Mouse (Mus musculus): ENCODE data around the gene Elof1. TPM values are rescaled to one million over a fixed set of nuclear protein-coding genes. Genes with fewer than 3 reads are reported as not detected.

Elof1 gene
- polyA plus RNA-seq, 1 experiment, result 95.3 TPM

DNA sequence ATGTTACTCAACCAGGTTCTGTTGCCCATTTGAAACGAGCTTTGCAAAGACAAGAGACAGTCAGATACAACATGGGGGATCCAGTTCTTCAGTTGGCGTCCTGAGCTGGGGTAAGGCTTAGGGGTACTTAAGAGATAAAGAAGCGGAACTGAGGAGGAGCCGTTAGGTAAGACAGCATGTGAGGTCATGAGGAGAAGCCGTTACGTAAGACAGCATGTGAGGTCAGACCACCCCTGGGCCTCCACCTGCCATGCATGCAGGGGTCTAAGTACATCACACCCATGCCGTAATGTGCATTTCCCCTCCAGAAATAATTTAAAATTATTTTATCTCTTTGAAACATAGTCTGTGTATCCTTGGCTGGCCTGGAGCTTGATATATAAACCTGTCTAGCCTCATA lies 45.9 kb upstream of the Elof1 start:
- H3ac ChIP-seq (ENCODE audit: control insufficient read depth, insufficient read length), result no peak overlapping the region
- no peaks in the 10 kb centered on the region for H3K36me3 ChIP-seq (ENCODE audit: control insufficient read depth, insufficient read depth)
- no peak overlapping the region for H3K4me3 ChIP-seq
- H3K79me2 ChIP-seq (ENCODE audit: control insufficient read depth, insufficient read depth), result no peaks in the 10 kb centered on the region
- TF ChIP-seq SRF (IDR thresholded peaks at IDR 0.05; ENCODE audit: control insufficient read depth, insufficient read length, low read depth) (no peak), E2F4 (IDR thresholded peaks at IDR 0.05; ENCODE audit: insufficient read depth) (no peak), MYOG (IDR thresholded peaks at IDR 0.05; ENCODE audit: control insufficient read depth in 1 of 3, insufficient read depth in 1 of 3, insufficient read length in 2 of 3, low read depth in 2 of 3) (no peak), TCF12 (IDR thresholded peaks at IDR 0.05; ENCODE audit: insufficient read depth, poor library complexity, severe bottlenecking) (no peak), MYOD1 (IDR thresholded peaks at IDR 0.05; ENCODE audit: control insufficient read depth in 1 of 3, insufficient read length in 2 of 3, low read depth in 2 of 3) (no peak), REST (IDR thresholded peaks at IDR 0.05; ENCODE audit: insufficient read depth, insufficient read length) (no peak), USF1 (IDR thresholded peaks at IDR 0.05; ENCODE audit: low read depth) (no peak), POLR2A (IDR thresholded peaks at IDR 0.05; ENCODE audit: insufficient read length, low read depth) (no peak), TCF3 (IDR thresholded peaks at IDR 0.05; ENCODE audit: insufficient read length, low read depth) (no peak), CEBPB (IDR thresholded peaks at IDR 0.05; ENCODE audit: insufficient read depth, poor library complexity, severe bottlenecking) (no peak)
- H3K4me2 ChIP-seq (ENCODE audit: low read depth), result no peak overlapping the region
- H3K27me3 ChIP-seq (ENCODE audit: control insufficient read depth, insufficient read depth, insufficient read length), result no peaks in the 10 kb centered on the region

DNA sequence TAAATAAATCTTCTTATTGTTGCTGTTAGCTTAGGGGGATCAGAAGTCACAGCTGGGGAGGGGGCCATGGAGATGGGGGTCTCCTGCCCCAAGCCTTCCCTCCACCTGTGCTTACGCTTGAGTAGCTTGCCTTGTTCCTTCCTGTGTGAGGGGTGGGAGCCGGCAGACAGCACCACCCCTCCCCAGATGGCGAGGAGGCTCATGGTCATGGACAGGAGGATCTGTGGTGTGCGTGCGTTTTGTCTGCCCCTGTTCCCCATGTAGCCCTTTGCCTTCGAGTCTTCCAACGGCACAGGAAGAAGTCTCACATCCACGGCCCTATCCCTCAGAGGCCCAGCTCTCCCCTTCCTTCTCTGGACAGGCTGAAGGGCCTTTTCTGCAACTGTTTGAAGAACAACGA lies 45.3 kb upstream of the Elof1 start:
- H3K4me2 ChIP-seq (ENCODE audit: low read depth), result no peak overlapping the region
- H3ac ChIP-seq (ENCODE audit: control insufficient read depth, insufficient read length), result no peak overlapping the region
- H3K4me3 ChIP-seq, result no peak overlapping the region
- TF ChIP-seq REST (IDR thresholded peaks at IDR 0.05; ENCODE audit: insufficient read depth, insufficient read length), result no peak
- TF ChIP-seq POLR2AphosphoS2 (IDR thresholded peaks at IDR 0.05; ENCODE audit: insufficient read length, low read depth), result no peak
- TF ChIP-seq MYOG (IDR thresholded peaks at IDR 0.05; ENCODE audit: control insufficient read depth in 1 of 3, insufficient read depth in 1 of 3, insufficient read length in 2 of 3, low read depth in 2 of 3), result no peak
- no peak for TF ChIP-seq MYOD1 (IDR thresholded peaks at IDR 0.05; ENCODE audit: control insufficient read depth in 1 of 3, insufficient read length in 2 of 3, low read depth in 2 of 3)
- TF ChIP-seq USF1 (IDR thresholded peaks at IDR 0.05; ENCODE audit: low read depth), result no peak
- no peaks in the 10 kb centered on the region for H3K36me3 ChIP-seq (ENCODE audit: control insufficient read depth, insufficient read depth)
- H3K79me2 ChIP-seq (ENCODE audit: control insufficient read depth, insufficient read depth), result no peaks in the 10 kb centered on the region
- H3K27me3 ChIP-seq (ENCODE audit: control insufficient read depth, insufficient read depth, insufficient read length), result no peaks in the 10 kb centered on the region

DNA sequence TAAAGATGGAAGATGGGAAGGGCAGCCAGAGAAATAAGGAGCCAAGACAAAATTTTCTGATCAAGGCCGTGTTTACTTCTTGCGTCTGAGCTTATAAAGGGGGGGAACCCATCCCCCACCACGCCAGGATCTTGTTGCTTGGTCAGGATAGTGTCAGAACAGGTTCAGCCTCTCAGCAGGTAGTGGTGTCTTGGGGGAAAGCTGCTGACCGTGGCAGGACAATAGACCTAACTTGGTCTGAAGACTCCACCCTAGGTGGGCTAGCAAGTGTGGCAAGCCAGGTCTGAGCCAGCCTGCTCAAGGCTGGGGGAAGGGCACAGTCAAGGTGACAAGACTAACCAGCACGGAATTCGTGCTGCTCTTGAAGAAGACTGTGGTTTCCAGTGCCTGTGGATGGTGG lies 44.3 kb upstream of the Elof1 start:
- H3K4me3 ChIP-seq, result no peak overlapping the region
- H3K4me2 ChIP-seq (ENCODE audit: low read depth), result no peak overlapping the region
- H3K79me2 ChIP-seq (ENCODE audit: control insufficient read depth, insufficient read depth), result no peaks in the 10 kb centered on the region
- H3K27me3 ChIP-seq (ENCODE audit: control insufficient read depth, insufficient read depth, insufficient read length), result no peaks in the 10 kb centered on the region
- H3K36me3 ChIP-seq (ENCODE audit: control insufficient read depth, insufficient read depth), result no peaks in the 10 kb centered on the region
- TF ChIP-seq TCF12 (IDR thresholded peaks at IDR 0.05; ENCODE audit: insufficient read depth, poor library complexity, severe bottlenecking), result no peak
- TF ChIP-seq TCF3 (IDR thresholded peaks at IDR 0.05; ENCODE audit: insufficient read length, low read depth), result no peak
- TF ChIP-seq E2F4 (IDR thresholded peaks at IDR 0.05; ENCODE audit: insufficient read depth), result no peak
- no peak for TF ChIP-seq MYOG (IDR thresholded peaks at IDR 0.05; ENCODE audit: control insufficient read depth in 1 of 3, insufficient read depth in 1 of 3, insufficient read length in 2 of 3, low read depth in 2 of 3)
- TF ChIP-seq USF1 (IDR thresholded peaks at IDR 0.05; ENCODE audit: low read depth), result no peak
- TF ChIP-seq SRF (IDR thresholded peaks at IDR 0.05; ENCODE audit: control insufficient read depth, insufficient read length, low read depth), result no peak
- no peak for TF ChIP-seq MYOD1 (IDR thresholded peaks at IDR 0.05; ENCODE audit: control insufficient read depth in 1 of 3, insufficient read length in 2 of 3, low read depth in 2 of 3)
- TF ChIP-seq POLR2A (IDR thresholded peaks at IDR 0.05; ENCODE audit: insufficient read length, low read depth), result no peak
- TF ChIP-seq REST (IDR thresholded peaks at IDR 0.05; ENCODE audit: insufficient read depth, insufficient read length), result no peak
- no peak for TF ChIP-seq MAX (IDR thresholded peaks at IDR 0.05; ENCODE audit: low read depth)
- H3ac ChIP-seq (ENCODE audit: control insufficient read depth, insufficient read length), result no peak overlapping the region

DNA sequence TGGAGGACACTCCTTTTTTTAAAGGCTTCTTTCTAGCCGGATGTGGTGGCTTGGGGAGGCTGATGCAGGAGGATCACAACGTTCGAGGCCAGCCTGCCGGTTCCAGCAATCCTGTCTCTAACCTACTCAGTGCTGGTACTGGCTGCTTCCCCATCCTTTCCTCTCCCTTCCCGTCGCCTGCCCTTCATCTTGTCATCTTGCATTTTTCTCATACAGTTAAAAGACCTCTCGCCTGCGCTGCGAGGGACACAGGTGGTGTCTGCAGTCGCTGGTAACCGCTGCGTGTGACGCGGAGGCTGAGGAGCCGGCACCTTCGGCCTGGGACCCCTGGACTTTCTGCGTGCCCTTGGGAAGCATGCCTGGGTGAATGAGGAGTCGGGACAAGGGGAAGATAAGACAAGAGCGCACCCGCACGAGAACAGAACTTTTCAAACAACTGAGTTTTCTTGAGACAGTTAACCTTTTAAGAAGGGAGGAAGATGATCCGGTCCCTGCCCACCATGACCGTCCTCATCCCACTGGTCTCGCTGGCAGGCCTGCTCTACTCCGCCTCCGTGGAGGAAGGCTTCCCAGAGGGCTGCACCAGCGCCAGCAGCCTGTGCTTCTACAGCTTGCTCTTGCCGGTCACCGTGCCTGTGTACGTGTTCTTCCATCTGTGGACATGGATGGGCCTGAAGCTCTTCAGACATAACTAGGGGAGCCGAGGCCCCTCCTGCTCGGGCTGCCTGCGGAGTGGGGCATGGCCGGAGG lies 40.7 kb upstream of the Elof1 start:
- Histone ChIP-seq H3ac (ENCODE audit: control insufficient read depth, insufficient read length) (peak overlapping the region; percentile 99), H3K27me3 (ENCODE audit: control insufficient read depth, insufficient read depth, insufficient read length) (no peaks in the 10 kb centered on the region), H3K79me2 (ENCODE audit: control insufficient read depth, insufficient read depth) (no peaks in the 10 kb centered on the region)

More for the DNA sequence above, 40.7 kb upstream of the Elof1 start:
- Histone ChIP-seq H3K36me3 (ENCODE audit: control insufficient read depth, insufficient read depth) (no peaks in the 10 kb centered on the region), H3K4me3 (peak overlapping the region; percentile 34), H3K4me2 (ENCODE audit: low read depth) (peak overlapping the region; percentile 94)
- no peak for TF ChIP-seq TCF3 (IDR thresholded peaks at IDR 0.05; ENCODE audit: insufficient read length, low read depth)
- no peak for TF ChIP-seq TCF12 (IDR thresholded peaks at IDR 0.05; ENCODE audit: insufficient read depth, poor library complexity, severe bottlenecking)
- TF ChIP-seq E2F4 (IDR thresholded peaks at IDR 0.05; ENCODE audit: insufficient read depth), result no peak
- TF ChIP-seq MAX (IDR thresholded peaks at IDR 0.05; ENCODE audit: low read depth), result no peak
- no peak for TF ChIP-seq POLR2AphosphoS2 (IDR thresholded peaks at IDR 0.05; ENCODE audit: insufficient read length, low read depth)
- no peak for TF ChIP-seq MYOG (IDR thresholded peaks at IDR 0.05; ENCODE audit: control insufficient read depth in 1 of 3, insufficient read depth in 1 of 3, insufficient read length in 2 of 3, low read depth in 2 of 3)
- TF ChIP-seq CEBPB (IDR thresholded peaks at IDR 0.05; ENCODE audit: insufficient read depth, poor library complexity, severe bottlenecking), result no peak
- TF ChIP-seq MYOD1 (IDR thresholded peaks at IDR 0.05; ENCODE audit: control insufficient read depth in 1 of 3, insufficient read length in 2 of 3, low read depth in 2 of 3), result no peak
- TF ChIP-seq REST (IDR thresholded peaks at IDR 0.05; ENCODE audit: insufficient read depth, insufficient read length), result no peak
- no peak for TF ChIP-seq USF1 (IDR thresholded peaks at IDR 0.05; ENCODE audit: low read depth)
- no peak for TF ChIP-seq SRF (IDR thresholded peaks at IDR 0.05; ENCODE audit: control insufficient read depth, insufficient read length, low read depth)
- TF ChIP-seq POLR2A (IDR thresholded peaks at IDR 0.05; ENCODE audit: insufficient read length, low read depth), result no peak
